Mouse (Mus musculus): ENCODE results near the gene Gm9945. TPM values are rescaled to one million over a fixed set of nuclear protein-coding genes. Genes with fewer than 3 reads are reported as not detected.

Gm9945 gene
- polyA plus RNA-seq, 1 experiment from 2014 or later: not detected

GRCm38 (mm10) chr11:53450070-53450705, 29.8 kb upstream of the Gm9945 start:
- WGBS: 38% methylated on average over 15 of the region's 15 CpGs
- H3K27ac ChIP-seq: no peak overlapping the region
- no peak for DNase-seq (ENCODE audit: low spot score)
- 0 out of 2 replicates have a peak overlapping the region, but pooled peaks have one; percentile 3 for H3K4me3 ChIP-seq
- no peaks in the 10 kb centered on the region for H3K36me3 ChIP-seq
- H3K27me3 ChIP-seq (ENCODE audit: insufficient read depth, poor library complexity, severe bottlenecking): no peaks in the 10 kb centered on the region
- peaks cover 14% of the 10 kb centered on the region for H3K4me1 ChIP-seq
- H3K9me3 ChIP-seq: no peaks in the 10 kb centered on the region

- no peaks in the 10 kb centered on the region for H3K9me3 ChIP-seq
- no peaks in the 10 kb centered on the region for H3K36me3 ChIP-seq
- no peak overlapping the region for H3K27ac ChIP-seq
- H3K4me3 ChIP-seq: no peak overlapping the region
- peaks cover 6% of the 10 kb centered on the region; the same call in 1 of the 2 replicates for H3K4me1 ChIP-seq
- WGBS: 65% methylated on average over 2 of the region's 2 CpGs
- H3K27me3 ChIP-seq (ENCODE audit: insufficient read depth, poor library complexity, severe bottlenecking): no peaks in the 10 kb centered on the region; the same call in 1 of the 2 replicates
- DNase-seq (ENCODE audit: low spot score): no peak
These were observed 28.6 kb upstream of the Gm9945 start for GRCm38 (mm10) chr11:53451361-53451760.

- no peak overlapping the region for H3K27ac ChIP-seq
- peaks cover 2% of the 10 kb centered on the region; the same call in 1 of the 2 replicates for H3K27me3 ChIP-seq (ENCODE audit: insufficient read depth, poor library complexity, severe bottlenecking)
- DNase-seq (ENCODE audit: low spot score): no peak
- H3K4me3 ChIP-seq: no peak overlapping the region
- no peaks in the 10 kb centered on the region for H3K36me3 ChIP-seq
- 93% methylated on average over 9 of the region's 9 CpGs for WGBS
- H3K9me3 ChIP-seq: no peaks in the 10 kb centered on the region
- H3K4me1 ChIP-seq: peaks cover 12% of the 10 kb centered on the region; the same call in 1 of the 2 replicates
These were observed 27.6 kb upstream of the Gm9945 start for GRCm38 (mm10) chr11:53452396-53452795.

GRCm38 (mm10) chr11:53453031-53453430, 26.9 kb upstream of the Gm9945 start:
- 79% methylated on average over 5 of the region's 5 CpGs for WGBS

GRCm38 (mm10) chr11:53456474-53457371, 23.2 kb upstream of the Gm9945 start, which contains the start of the genes Gm10447 and Shroom1:
Gm10447 (minus strand) TSS chr11:53457110.
Shroom1 (plus strand) TSS chr11:53457205.
- Histone ChIP-seq H3K27ac (peak within 1 kb of the TSS; percentile 84), H3K4me1 (peaks cover 11% of the 10 kb centered on the region; the same call in 1 of the 2 replicates), H3K36me3 (no peaks in the 10 kb centered on the region), H3K4me3 (peak within 1 kb of the TSS; percentile 69), H3K9me3 (no peaks in the 10 kb centered on the region), H3K27me3 (ENCODE audit: insufficient read depth, poor library complexity, severe bottlenecking) (peaks cover 40% of the 10 kb centered on the region)
- DNase-seq (ENCODE audit: low spot score): peak; percentile 90
- WGBS: 3% methylated on average over 42 of the region's 42 CpGs

More at GRCm38 (mm10) chr11:53453031-53453430, 26.9 kb upstream of the Gm9945 start:
- Histone ChIP-seq H3K4me3 (no peak overlapping the region), H3K36me3 (no peaks in the 10 kb centered on the region), H3K27me3 (ENCODE audit: insufficient read depth, poor library complexity, severe bottlenecking) (peaks cover 8% of the 10 kb centered on the region; the same call in 1 of the 2 replicates), H3K27ac (no peak overlapping the region), H3K4me1 (peaks cover 14% of the 10 kb centered on the region; the same call in 1 of the 2 replicates), H3K9me3 (no peaks in the 10 kb centered on the region)
- DNase-seq (ENCODE audit: low spot score): no peak

GRCm38 (mm10) chr11:53457372-53457954, 22.5 kb upstream of the Gm9945 start:
- WGBS: 4% methylated on average over 29 of the region's 29 CpGs
- Histone ChIP-seq H3K4me1 (peaks cover 14% of the 10 kb centered on the region; the same call in 1 of the 2 replicates), H3K27me3 (ENCODE audit: insufficient read depth, poor library complexity, severe bottlenecking) (peaks cover 47% of the 10 kb centered on the region), H3K4me3 (peak overlapping the region; percentile 69), H3K36me3 (no peaks in the 10 kb centered on the region), H3K9me3 (no peaks in the 10 kb centered on the region), H3K27ac (peak overlapping the region; percentile 84)
- DNase-seq (ENCODE audit: low spot score): no peak

- no peak overlapping the region for H3K27ac ChIP-seq
- no peak for DNase-seq (ENCODE audit: low spot score)
- H3K4me1 ChIP-seq: peaks cover 24% of the 10 kb centered on the region
- H3K4me3 ChIP-seq: no peak overlapping the region
- no peaks in the 10 kb centered on the region for H3K9me3 ChIP-seq
- whole genome bisulfite sequencing: 71% methylated on average over 3 of the region's 3 CpGs
- peaks cover 62% of the 10 kb centered on the region for H3K27me3 ChIP-seq (ENCODE audit: insufficient read depth, poor library complexity, severe bottlenecking)
- H3K36me3 ChIP-seq: no peaks in the 10 kb centered on the region
These were observed 21.0 kb upstream of the Gm9945 start for GRCm38 (mm10) chr11:53458996-53459395.

GRCm38 (mm10) chr11:53460192-53460591, 19.8 kb upstream of the Gm9945 start:
- WGBS: 72% methylated on average over 3 of the region's 3 CpGs
- no peak for DNase-seq (ENCODE audit: low spot score)
- peaks cover 74% of the 10 kb centered on the region for H3K27me3 ChIP-seq (ENCODE audit: insufficient read depth, poor library complexity, severe bottlenecking)

GRCm38 (mm10) chr11:53461727-53462126, 18.2 kb upstream of the Gm9945 start:
- H3K27me3 ChIP-seq (ENCODE audit: insufficient read depth, poor library complexity, severe bottlenecking): peaks cover 90% of the 10 kb centered on the region
- H3K9me3 ChIP-seq: no peaks in the 10 kb centered on the region
- no peak for DNase-seq (ENCODE audit: low spot score)
- 0 out of 2 replicates have a peak, but pooled peaks cover 2% of the 10 kb centered on the region for H3K36me3 ChIP-seq
- H3K4me1 ChIP-seq: peaks cover 33% of the 10 kb centered on the region
- 28% methylated on average over 5 of the region's 5 CpGs for WGBS
- no peak overlapping the region for H3K27ac ChIP-seq
- no peak overlapping the region for H3K4me3 ChIP-seq

More at GRCm38 (mm10) chr11:53460192-53460591, 19.8 kb upstream of the Gm9945 start:
- Histone ChIP-seq H3K27ac (no peak overlapping the region), H3K9me3 (no peaks in the 10 kb centered on the region), H3K4me3 (no peak overlapping the region), H3K4me1 (peaks cover 25% of the 10 kb centered on the region), H3K36me3 (0 out of 2 replicates have a peak, but pooled peaks cover 2% of the 10 kb centered on the region)

- no peak for DNase-seq (ENCODE audit: low spot score)
- Histone ChIP-seq H3K9me3 (no peaks in the 10 kb centered on the region), H3K27me3 (ENCODE audit: insufficient read depth, poor library complexity, severe bottlenecking) (peaks cover 92% of the 10 kb centered on the region), H3K4me1 (peaks cover 29% of the 10 kb centered on the region), H3K4me3 (peak overlapping the region; percentile 65), H3K27ac (peak overlapping the region; percentile 49), H3K36me3 (0 out of 2 replicates have a peak, but pooled peaks cover 2% of the 10 kb centered on the region)
- WGBS: 6% methylated on average over 55 of the region's 55 CpGs
These were observed 16.2 kb upstream of the Gm9945 start for GRCm38 (mm10) chr11:53463551-53464424.

- no peaks in the 10 kb centered on the region for H3K9me3 ChIP-seq
- H3K4me1 ChIP-seq: peaks cover 40% of the 10 kb centered on the region
- peak; percentile 87 for DNase-seq (ENCODE audit: low spot score)
- 0 out of 2 replicates have a peak, but pooled peaks cover 2% of the 10 kb centered on the region for H3K36me3 ChIP-seq
- peak overlapping the region; percentile 53 for H3K4me3 ChIP-seq
- H3K27me3 ChIP-seq (ENCODE audit: insufficient read depth, poor library complexity, severe bottlenecking): peaks cover 92% of the 10 kb centered on the region
- WGBS: 5% methylated on average over 40 of the region's 40 CpGs
- peak overlapping the region; percentile 67 for H3K27ac ChIP-seq
These were observed 13.6 kb upstream of the Gm9945 start for GRCm38 (mm10) chr11:53466231-53466971.

Measured in heart, embryonic 10.5 days (tissue).